Mouse (Mus musculus): ENCODE data around the gene Irx6. TPM values are rescaled to one million over a fixed set of nuclear protein-coding genes. Genes with fewer than 3 reads are reported as not detected.

The Irx6 gene
- not detected for polyA plus RNA-seq (2017; shearing (Covaris generic))

DNA sequence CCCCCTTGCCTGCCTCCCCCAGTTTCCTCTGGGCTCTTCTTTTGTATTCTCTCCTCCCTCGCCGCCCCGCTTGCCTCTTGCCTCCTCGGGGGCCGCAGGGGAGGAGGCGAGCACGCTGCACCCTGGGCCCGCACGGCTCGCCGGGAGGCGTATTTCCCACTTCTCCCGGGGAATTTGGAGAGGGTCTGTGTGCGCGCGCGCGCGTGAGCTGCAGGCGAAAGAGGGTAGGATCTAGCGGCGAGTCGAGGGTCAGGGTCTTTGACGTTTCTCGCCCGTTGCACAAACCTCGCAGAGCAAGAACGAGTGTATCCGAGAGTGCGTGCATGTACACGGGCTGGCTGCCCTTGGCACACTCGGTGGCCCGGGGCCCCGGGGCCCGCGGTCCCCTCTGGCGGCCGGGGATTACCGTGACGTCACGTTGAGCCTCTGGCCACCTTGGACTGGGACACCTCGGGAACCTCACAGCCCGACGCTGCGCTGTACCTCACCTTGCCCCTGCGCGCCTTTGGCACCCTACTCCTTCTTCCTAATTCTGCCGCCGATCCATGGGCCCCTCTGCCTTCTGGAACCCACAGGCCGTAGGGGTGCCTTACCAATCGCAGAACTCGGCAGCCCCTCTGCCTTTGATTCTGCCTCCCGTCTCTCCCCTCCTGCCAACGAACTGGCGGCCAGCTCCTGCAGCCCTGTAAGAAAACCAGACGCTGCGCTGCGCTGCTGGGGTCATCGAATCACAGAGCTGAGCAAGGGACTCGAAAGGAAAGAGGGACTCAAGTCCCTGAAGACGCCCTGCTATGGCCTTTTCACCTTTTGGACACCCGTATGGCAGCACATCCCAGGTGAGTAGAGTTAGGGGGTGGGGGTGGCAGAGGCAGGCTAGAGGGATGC is at the start of gene Irx6:
Gene Irx6, plus strand, starts transcription at position 45 of the 885 bp plus-strand sequence.
- no peak for ATAC-seq

DNA sequence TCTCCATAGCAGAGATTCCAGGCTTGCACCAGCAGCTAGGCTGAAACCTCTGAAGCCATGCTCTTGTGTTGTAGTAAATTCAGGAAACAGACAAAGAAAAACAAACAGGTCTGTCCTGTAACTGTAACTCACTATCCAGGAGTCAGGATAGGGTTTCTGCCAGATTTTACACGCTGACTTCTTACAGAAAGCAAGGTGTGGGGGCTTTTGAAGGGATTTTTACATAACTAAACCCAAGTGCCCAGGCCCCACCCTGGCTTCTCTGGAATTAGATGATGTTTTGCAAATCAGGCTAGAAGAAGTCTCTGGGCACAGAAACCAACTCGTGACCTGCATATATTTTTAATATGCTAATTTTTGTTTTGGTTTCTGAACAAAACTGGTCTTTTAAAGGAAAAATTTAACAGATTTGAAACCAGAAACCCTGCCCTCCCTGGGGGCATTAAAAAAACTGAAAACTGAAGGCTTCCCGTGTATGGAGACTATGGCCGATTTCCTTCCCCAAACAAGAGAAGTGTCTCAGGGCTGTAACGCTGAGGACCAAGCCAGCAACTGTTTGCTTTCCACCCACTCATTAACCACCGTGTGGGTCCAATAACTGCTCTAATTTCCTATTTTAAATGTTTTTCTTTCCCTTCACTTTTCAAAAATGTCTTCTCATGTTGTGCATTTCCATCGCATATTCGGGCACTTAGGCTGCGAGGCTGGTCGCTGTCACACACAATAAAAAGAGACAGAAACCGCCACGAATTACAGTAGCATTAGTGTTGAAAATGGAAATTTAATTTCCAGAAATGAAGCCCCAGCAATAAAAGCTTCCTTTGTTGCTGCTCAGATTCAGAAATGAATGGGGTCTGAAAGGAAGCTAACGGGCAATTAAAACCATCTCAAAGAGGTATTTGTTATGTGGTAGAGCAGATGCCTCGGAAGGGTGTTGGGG is 45.1 kb upstream of the Irx6 start:
- no peak for ATAC-seq

DNA sequence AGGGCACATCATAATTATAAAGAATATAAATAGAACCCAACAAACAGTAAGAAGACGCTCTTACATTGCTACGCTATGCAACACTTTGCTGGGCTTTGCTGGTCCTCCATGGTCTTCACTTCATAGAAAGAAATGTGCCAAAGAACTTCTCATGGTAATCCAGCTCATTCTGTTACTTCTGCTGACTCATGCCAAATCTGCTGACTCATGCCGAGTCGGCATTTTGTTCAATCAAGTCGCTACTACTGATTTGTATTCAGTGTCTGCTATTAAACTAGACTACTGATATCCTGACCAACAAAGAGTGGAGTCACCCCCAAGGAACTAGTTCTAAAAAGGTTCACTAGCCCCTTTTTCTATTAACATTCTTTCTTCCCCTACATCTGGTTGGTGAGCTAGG is 40.9 kb upstream of the Irx6 start:
- no peak for ATAC-seq

DNA sequence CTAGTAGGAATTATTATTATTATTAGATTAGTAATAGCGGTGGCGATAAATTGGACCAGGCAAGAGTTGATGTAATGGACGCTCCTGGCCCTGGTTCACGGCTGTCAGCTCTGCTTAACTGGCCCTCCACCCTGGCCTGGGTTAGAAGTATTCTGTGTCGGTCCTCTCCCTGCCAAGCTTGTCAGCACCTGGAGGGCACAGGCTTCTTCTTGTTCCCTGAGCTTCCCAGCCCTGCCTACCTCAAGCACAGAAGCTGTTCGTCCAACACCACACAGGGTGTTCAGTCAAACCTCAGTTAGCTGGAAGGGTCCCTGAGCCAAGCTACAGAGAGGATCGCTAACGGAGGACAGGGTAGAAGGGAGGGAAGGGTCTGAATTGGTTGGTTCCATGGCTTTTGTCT is 33.3 kb upstream of the Irx6 start:
- no peak for ATAC-seq

DNA sequence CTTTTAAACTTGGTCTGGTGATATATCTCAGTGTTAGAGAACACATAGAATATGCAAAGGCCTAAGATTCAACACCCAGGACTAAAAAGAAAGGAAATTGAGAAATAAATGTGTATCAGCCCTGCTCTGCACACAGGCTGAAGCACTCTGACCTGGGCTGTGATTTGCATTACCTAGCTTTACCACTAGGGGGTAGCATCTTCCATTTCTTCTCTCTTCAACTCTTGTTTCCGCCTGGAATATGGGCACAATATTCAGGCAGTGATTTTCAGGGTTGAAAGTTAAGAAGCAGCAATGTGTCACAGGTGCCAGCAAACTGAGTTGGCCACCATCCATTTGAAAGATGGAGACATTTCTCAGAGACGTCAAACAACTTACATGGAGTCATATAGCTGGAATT is 27.5 kb upstream of the Irx6 start:
- ATAC-seq: no peak

DNA sequence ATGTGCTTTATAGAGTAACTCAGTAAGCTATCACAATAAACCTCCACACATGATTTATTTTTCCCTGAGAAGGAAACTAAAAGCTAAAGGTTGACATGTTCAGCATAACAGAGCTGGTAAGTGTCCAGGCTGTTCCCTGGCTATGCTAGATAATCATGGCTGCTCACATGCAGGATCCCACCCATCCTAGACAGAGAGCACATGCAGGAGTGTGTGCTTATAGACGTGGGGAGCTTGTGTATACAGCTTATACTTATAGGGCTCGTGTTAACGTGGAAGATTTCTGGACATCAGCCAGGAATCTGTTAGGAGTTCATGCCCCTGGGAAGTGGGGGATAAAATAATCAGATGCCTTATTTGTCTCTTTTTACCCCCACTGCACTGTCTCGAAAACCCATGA is 9.9 kb upstream of the Irx6 start:
- ATAC-seq: no peak

DNA sequence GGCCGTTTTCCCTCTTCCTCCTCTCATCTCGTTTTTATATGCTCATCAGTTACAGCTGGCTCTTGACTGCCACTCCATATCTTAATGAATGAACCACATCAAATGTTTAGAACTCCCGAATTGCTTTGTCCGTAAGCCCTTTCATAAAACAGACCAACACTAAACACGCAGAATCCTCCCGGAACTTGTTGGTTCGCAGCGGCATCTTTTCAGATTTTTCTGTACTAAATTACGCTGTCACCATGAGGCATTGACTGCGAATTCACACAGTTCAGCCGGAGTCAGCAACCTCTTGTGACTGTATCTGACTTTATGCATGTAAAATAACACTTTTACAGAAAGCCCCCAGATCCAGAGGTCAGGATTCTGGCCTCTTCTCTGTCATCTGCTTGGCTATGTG is 3.9 kb upstream of the Irx6 start:
- no peak for ATAC-seq

DNA sequence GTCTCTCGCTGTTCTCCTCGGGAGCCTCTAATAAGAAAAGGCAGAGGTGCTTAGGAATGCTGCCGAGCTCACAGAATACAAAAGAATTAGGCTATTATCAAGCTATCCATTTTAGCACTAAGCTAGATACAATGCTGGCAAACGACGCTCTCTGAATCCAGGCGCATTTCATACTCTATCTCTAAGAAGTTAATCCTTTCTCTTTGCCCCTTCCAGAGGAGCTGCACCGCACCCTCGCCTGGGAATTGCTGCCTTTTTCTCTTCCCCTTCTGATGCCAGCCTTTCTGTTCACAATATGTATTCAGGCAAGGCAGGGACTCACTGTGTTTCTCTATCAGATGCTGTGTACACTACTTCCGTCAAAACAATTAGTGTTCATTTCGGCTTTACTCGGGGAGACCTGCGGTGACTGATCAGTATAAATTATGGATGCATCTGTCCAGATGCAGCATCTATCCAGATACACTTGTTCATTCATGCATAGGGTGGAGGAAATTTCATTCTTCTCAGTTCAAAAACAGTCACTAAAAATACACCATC is 3.4 kb upstream of the Irx6 start:
- ATAC-seq: no peak

DNA sequence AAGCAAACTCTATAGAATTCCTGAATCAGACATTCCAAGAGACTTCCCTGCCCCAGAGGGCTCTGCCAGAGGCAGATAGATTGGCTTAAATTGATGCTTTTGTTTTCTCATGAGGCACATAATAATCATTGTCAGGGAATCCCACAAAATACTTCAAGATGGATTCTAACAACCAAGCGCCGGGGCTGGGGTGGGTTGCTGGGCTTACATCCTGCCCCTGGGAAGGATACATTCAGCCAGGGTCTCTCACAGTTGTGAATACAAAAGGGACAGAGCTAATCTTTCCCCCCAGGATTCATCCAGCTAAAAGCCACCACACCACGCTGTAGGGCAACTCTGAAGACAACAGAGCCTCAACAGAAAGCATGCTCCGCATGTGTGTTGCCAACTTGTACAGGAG is 2.2 kb upstream of the Irx6 start:
- ATAC-seq: no peak

DNA sequence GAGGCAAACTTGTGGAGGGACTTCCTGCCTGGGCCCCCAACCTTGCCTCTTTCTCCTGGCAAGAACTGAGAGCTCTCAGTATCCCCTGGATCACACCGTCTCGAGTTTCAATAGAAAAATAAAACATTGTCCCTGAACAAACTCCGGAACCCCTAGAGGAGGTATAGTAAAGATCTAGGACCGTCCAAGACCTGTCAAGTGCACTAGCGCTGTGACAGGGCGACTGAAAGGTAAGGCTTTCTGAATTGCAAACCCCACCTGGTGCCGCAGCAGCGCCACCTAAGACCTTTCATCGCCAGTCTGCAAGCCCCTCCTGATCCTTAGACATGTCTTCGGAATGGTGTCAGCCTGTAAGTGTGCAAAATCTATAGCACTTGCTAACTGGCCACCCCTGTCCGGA is 987 bp upstream of the Irx6 start:
- no peak for ATAC-seq

DNA sequence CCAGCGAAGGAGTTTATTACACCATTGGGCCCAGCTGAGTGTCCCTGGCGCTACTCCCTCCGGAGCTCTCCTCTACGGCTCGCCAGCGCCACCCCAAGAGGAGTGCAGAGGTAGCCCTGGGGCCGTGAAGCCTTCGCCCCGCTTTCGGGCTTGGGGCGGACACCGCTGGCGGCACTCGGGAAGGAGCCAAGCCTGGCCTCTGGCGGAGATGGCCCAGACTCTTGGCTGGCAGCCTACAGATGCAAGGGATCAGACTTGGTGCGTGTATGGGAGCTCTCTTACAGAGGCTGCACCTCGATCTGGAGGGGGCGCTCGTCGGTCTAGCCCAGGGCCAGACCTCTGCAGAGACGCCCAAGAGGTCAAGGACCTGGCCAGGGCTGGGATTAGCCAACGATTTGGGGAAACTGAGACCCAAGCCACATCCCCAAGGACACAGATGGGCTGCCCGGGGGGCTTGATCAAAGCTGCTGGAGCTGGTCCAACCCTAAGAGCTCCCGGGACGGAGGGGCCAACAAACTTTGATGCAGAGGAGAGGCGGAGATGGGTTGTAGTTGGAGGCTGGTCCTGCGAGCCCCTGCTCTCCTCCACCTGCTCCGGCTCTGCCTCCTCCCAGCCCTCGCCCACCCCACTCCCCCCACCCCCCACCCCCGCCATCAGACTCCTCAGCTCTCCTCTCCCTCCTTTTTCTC is 389 bp upstream of the Irx6 start:
- ATAC-seq: no peak

DNA sequence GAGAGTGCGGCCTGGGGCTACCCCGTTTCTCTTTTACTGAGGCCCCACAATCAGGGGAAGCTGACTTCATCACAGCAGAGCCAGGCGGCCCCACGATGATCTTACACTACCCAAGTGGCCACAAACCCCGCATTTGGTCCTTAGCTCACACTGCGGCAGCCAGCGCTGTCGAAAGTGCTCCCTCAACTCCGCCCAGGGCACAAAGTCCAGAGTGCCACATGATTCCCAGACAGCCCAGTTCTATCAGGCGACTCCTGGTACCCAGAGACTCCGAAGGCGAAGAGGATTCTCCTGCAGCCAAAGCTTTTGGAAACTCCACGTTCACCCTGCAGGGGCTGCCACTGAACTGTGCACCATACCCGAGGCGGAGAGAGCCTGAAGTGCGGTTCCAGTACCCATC is 4.3 kb downstream of the Irx6 start:
- ATAC-seq: no peak

DNA sequence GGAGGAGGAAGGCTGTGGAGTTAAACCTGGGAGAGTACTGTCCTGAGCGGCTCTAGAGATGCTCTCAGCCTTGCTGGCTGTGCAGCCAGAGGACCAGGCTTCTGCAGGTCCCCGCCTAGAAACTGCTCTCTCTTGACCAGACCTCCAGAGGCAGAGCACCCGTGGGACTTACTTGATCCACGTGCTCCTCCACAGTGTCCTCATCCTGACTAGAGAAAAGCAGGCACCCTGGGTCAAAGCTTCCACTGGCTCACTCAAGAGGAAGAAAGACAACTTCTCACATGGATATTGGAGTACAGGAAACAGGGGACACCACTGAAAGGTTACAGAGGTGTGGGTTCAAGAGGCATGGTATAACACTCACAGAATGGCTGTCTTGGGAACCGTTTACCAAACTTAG is 23.3 kb downstream of the Irx6 start:
- no peak for ATAC-seq

DNA sequence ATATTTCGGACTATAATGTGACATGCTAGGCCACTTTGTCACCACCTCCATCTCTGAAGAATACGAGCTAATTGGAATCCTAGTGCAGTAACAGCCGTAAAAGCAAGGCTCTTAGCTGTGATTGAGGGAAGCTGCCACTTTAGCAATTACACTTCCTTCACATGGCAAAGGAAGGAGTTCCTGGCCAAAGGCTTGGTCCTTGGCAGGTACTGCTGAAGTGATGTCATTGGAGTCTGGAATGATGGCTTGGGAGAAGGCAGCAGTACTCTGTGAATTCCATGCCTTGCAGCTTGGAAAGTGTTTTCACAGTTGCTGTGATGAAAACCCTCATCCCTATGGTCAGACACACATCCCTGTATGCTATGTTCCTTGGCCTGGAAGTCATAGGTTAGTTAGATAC is 24.3 kb downstream of the Irx6 start:
- no peak for ATAC-seq

DNA sequence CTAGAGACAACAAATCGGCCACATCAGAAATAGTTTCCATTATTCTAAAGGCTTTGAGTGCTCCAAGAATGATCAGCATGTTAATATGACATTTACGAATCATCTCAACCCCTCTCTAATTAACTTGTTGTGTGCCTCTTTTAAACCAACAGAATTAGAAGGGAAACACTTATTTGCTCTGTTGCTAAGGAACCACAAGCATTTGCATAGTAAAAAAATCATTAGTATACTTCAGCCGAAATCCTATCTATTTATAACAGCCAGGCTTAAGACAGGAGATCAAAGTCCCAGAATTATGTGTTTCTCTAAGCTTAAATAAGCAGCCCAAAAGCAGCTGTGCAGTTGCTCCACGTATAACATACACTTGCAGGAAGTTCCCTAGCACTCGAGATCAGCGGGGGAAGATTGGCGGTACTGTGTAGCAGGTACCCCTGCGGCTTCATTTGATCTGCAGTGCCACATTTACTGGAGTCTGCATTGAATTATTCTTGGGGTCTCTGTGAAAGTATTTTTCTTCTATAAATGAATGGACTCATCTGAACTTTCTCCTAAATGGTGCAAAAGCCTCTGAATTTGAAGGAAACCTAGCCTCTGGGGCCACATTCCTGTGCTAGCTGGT is 25.9 kb downstream of the Irx6 start:
- ATAC-seq: no peak

DNA sequence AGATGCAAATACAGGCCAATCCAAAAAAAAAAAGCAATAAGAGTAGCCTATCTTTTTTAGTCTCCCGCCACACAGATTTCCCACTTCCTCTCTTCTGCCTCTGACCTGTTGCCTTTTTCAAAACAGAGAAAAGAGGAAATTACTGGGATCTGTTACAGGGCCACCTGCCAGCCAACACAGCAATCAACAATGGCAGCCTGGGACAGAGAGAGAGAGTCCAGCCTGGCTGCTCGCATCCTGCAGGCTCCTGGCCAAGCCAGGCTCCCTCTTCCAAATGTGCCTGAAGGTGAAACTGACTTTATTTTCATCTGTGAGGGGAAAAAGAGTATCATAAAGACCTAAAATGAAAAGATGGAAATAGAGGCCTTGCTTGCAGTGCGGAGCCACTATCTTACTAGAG is 29.3 kb downstream of the Irx6 start:
- ATAC-seq: no peak

DNA sequence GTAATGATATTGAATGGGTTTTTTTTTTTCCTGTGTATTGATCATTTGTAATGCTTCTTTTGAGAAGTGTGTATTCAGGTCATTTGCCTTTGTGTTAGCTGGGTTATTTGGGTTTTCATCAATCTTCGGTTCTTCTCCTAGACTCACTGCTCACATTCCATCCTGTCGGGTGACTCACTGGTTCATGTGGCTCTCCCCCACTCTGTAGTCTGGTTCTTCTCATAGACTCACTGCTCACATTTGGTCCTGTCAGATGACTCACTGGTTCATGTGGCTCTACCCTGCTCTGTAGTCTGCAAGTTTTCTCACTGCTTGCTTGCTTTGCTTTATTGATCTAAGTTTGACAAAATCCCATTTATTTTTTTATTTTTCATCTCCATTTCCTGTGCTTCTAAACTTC is 32.2 kb downstream of the Irx6 start:
- ATAC-seq: no peak

DNA sequence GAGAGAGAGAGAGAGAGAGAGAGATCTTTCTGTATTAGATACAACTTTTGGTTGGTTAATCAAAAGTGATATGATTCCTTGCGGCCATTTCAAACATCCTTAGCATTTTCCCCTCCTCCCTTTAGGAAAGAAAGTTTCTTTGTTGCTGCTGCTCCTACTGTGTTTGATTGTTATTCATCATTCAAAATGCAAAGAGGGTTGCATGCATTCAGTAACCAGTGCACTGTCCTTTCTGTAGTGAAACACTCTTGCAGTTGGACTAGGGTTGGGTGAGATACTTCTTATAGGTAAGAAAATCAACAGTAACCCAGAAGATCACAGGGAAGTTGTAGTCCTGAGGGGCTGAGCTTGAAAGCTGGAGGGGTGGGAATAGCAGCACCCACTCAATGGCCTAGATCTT is 39.2 kb downstream of the Irx6 start:
- no peak for ATAC-seq

DNA sequence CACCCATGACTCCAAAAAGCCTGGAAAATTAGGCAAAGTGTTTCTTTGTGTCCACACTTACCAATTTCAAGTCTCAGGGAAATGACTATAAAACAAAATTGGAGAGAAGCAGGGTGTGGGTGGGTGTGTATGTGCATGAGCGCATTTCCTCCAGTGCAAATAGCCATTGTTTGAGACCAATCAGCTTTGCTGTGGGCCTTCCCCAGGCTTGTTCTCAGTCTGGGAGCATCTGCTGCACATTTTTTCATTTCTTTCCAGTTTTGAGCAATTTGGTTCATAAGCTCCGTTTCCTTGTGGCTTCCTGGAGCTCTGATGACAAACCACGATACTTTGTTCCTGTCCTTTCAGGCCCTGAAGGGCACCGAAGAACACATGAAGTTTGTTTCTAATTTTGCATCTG is 43.3 kb downstream of the Irx6 start:
- no peak for ATAC-seq

DNA sequence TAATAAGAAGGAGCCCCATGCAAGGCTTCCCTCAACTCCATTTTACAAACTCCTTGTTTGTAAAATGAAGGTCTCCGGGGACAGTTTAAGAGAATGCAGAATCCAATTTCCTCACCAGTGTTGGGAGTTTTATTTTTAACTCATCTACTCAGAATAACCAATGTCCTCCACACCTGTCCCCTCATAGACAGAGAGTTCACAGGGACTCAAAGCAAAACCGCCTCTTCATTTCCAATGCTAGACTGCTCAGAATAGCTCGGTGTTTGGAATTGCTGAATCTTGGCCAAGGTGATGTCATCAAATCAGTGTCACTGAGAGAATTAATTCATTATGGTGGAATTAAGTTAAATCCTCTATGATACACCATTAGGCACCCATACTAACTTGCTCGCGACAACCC is 44.0 kb downstream of the Irx6 start:
- ATAC-seq: no peak

DNA sequence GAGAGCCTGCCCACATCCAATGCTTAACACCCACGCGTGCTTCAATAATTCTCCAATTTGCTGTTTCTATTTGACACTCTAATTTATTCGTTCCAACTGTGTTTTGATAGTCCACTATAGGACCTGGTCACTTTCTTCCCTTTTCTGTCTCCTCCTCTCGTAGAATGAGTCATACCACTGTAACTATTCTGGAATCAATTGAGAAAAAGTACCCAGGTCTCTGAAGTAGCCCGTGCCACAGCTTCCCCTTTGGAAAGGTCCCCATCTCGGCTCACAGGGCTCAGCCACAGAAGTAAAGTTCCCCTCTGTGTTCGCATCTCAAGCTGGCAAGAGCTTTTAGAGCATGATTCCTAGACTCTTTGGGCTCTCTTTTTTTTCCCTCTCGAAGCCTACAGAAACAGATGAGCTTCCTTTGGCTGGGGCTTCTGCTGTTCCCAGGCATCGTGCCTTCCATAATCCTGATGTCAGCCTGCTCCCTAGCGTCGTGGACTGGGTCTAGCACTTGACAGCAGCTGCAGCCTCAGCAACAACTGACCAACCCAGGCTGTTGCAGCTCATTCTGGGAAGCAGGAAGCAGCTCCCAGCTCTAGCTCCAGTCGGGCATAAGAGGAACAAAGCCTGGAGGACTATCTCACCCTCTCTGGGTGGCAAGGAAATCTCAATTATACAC is 47.3 kb downstream of the Irx6 start:
- no peak for ATAC-seq

DNA sequence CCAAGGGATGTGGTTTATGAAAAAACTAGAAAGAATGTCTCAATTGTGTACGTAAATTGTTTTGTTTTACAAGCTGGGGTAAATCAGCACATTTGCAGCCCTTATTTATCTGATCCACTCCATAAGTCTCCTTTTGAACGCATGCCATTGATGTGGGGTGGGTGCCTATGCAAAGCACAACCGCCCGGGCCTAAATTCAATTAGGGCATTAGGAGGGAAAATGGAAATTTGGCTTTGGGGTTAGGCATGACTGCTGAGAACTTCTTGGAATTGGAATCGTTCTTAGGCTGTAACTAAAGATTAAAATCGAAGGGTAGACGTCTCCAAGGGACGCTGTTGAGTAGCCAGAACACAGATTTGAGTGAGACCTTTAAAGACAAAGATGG is 47.8 kb downstream of the Irx6 start:
- no peak for ATAC-seq

All from activated CD4-positive, CD25-positive, alpha-beta regulatory T cell, adult 4 months (primary cell).